Mouse (Mus musculus) naive thymus-derived CD4-positive, alpha-beta T cell, adult 5 months (primary cell): ENCODE data around the gene Ttc1. TPM values are rescaled to one million over a fixed set of nuclear protein-coding genes. Genes with fewer than 3 reads are reported as not detected.

ENCODE experiments used
- polyA plus RNA-seq: library from polyadenylated mRNA; unstranded; fragments of 100-300 nt; shearing (Covaris generic); gene quantifications from one replicate; pipeline ENCODE4 v1.2.1, GENCODE M21; 2017

The Ttc1 gene
- 74.5 TPM for polyA plus RNA-seq

GRCm38 (mm10) chr11:43747233-43748226, at the start of gene Ttc1:
TSS of gene Ttc1 (minus strand) at chr11:43748008.

GRCm38 (mm10) chr11:43681472-43682414, 66.1 kb downstream of the Ttc1 start, which contains the start of gene Pwwp2a:
TSS of gene Pwwp2a (plus strand) at chr11:43681998.

Other genes with a start within 250 kb of the Ttc1 start
- 0.26 TPM for gene Ccnjl, start 219.2 kb downstream of the Ttc1 start, polyA plus RNA-seq
- gene 4933415A04Rik, start 161.0 kb downstream of the Ttc1 start, polyA plus RNA-seq, result not detected
- not detected for gene Fabp6, start 146.5 kb downstream of the Ttc1 start, polyA plus RNA-seq
- 81.1 TPM for gene Pwwp2a, start 66.0 kb downstream of the Ttc1 start, polyA plus RNA-seq
- gene Adra1b, start 153.2 kb upstream of the Ttc1 start, polyA plus RNA-seq, result not detected